Mouse (Mus musculus) hindbrain, postnatal 0 days (tissue): ENCODE results near the gene Ccdc106. TPM values are rescaled to one million over a fixed set of nuclear protein-coding genes. Genes with fewer than 3 reads are reported as not detected.
A peak's percentile ranks its signal among the peaks of the same experiment; 100 is the strongest.

Experiments
- ATAC-seq: fragments of 200-750 bp; cut with Nextera tagmentation; 2 replicates; pipeline ENCODE4 v1.8.0; 2017; ENCODE audit warnings: mild to moderate bottlenecking, moderate TSS enrichment, moderate library complexity
- DNase-seq: peaks from one replicate; pipeline ENCODE4 v3.0.0-alpha.2; 2015; ENCODE audit warnings: low spot score
- H3K27ac ChIP-seq: fragments of 300-500 bp; sonication (generic); 2 replicates; pipeline ENCODE4 v1.5.1; 2014; ENCODE audit warnings: mild to moderate bottlenecking
- H3K27me3 ChIP-seq: fragments of 300-500 bp; sonication (generic); 2 replicates; pipeline ENCODE4 v1.6.1; 2014; ENCODE audit warnings: low read length, mixed read lengths; ENCODE audit not compliant: insufficient read depth
- H3K36me3 ChIP-seq: fragments of 300-500 bp; sonication (generic); 2 replicates; pipeline ENCODE4 v1.6.1; 2014; ENCODE audit warnings: low read length, mixed read lengths; ENCODE audit not compliant: insufficient read depth
- H3K4me1 ChIP-seq: fragments of 300-500 bp; sonication (generic); 2 replicates; pipeline ENCODE4 v1.6.1; 2014; ENCODE audit warnings: antibody characterized with exemption, low read length, mixed read lengths; ENCODE audit not compliant: insufficient read depth
- H3K4me2 ChIP-seq: fragments of 300-500 bp; sonication (generic); 2 replicates; pipeline ENCODE4 v1.6.1; 2014; ENCODE audit warnings: low read depth, mild to moderate bottlenecking, low read length, moderate library complexity, mixed read lengths
- H3K4me3 ChIP-seq: fragments of 300-500 bp; sonication (generic); 2 replicates; pipeline ENCODE4 v1.5.1; 2014; ENCODE audit warnings: low read length
- H3K9ac ChIP-seq: fragments of 300-500 bp; sonication (generic); replicated peaks from 2 replicates; pipeline ENCODE4 v1.6.1; 2014; ENCODE audit warnings: mild to moderate bottlenecking, low read length, moderate library complexity, mixed read lengths
- H3K9me3 ChIP-seq: fragments of 300-500 bp; sonication (generic); 2 replicates; pipeline ENCODE4 v1.6.1; 2016; ENCODE audit warnings: low read length, mixed read lengths
- CTCF ChIP-seq: IDR thresholded peaks from 2 replicates; pipeline ENCODE4 v1.5.1; 2016; ENCODE audit warnings: antibody characterized with exemption, control low read depth, low read depth
- whole genome bisulfite sequencing: fragments of 180-500 bp; shearing (Covaris S2); extraction: QIAGEN DNeasy Blood & Tissue Kit; methylation state at CpG from one replicate; pipeline ENCODE4 v1.1.7; 2014; 5-methylcytosine and 5-hydroxymethylcytosine counted together
- polyA plus RNA-seq: library from polyadenylated mRNA; unstranded; fragments of >200 nt; fragmentation: Nextera tagmentation; extraction: Ambion mirVana; gene quantifications from 2 replicates; pipeline ENCODE4 v1.2.1, GENCODE M21; 2015
- total RNA-seq: library from RNA; depleted of rRNA; stranded (reverse); fragments of >200 nt; gene quantifications from 2 replicates; pipeline ENCODE4 v1.2.3, GENCODE M21; 2014

Ccdc106 gene
- total and polyA plus RNA-seq, 2 experiments from 2014 or later, result 61.6 to 76.5 TPM

DNA sequence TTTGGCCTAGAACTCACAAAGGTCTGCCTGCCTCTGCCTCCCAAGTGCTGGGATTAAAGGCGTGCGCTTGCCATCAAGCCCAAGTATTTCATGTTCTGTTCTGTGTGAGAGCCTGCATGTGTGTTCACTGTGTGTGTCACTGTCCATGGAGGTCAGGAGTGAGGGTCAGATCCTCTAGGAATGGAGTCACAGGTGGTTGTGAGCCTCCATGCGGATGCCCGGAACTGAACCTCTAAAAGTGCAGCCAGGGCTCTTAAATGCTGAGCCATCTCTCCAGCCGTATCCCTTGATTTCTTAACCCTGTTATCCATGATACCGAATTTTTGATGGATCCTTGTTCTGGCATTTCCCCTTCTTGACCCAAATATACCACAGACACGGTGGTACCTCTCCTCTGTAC lies 16.7 kb downstream of the Ccdc106 start:
- H3K27me3 ChIP-seq, result no peaks in the 10 kb centered on the region
- H3K9ac ChIP-seq, result no peak overlapping the region
- peak overlapping the region; percentile 98; the same call in 1 of the 2 replicates for H3K27ac ChIP-seq
- WGBS, result 94% methylated on average over 7 of the region's 7 CpGs
- H3K4me1 ChIP-seq, result peaks cover 7% of the 10 kb centered on the region; the same call in 1 of the 2 replicates
- DNase-seq, result no peak
- H3K36me3 ChIP-seq, result peaks cover 20% of the 10 kb centered on the region
- H3K9me3 ChIP-seq, result no peaks in the 10 kb centered on the region
- no peak overlapping the region; the same call in 1 of the 2 replicates for H3K4me2 ChIP-seq
- no peak for ATAC-seq
- no peak for TF ChIP-seq CTCF
- H3K4me3 ChIP-seq, result 0 out of 2 replicates have a peak overlapping the region, but pooled peaks have one; percentile 64

GRCm38 (mm10) chr7:5037467-5037866 lies 17.1 kb downstream of the Ccdc106 start:
- ATAC-seq, result no peak
- peak overlapping the region; percentile 64 for H3K4me3 ChIP-seq
- no peaks in the 10 kb centered on the region for H3K9me3 ChIP-seq
- 83% methylated on average over 8 of the region's 8 CpGs for WGBS
- peak overlapping the region; percentile 54 for H3K4me2 ChIP-seq
- peak overlapping the region; percentile 80 for H3K9ac ChIP-seq
- H3K36me3 ChIP-seq, result peaks cover 15% of the 10 kb centered on the region
- no peak for TF ChIP-seq CTCF
- DNase-seq, result no peak
- H3K4me1 ChIP-seq, result peaks cover 7% of the 10 kb centered on the region; the same call in 1 of the 2 replicates
- H3K27me3 ChIP-seq, result no peaks in the 10 kb centered on the region
- H3K27ac ChIP-seq, result peak overlapping the region; percentile 98

DNA sequence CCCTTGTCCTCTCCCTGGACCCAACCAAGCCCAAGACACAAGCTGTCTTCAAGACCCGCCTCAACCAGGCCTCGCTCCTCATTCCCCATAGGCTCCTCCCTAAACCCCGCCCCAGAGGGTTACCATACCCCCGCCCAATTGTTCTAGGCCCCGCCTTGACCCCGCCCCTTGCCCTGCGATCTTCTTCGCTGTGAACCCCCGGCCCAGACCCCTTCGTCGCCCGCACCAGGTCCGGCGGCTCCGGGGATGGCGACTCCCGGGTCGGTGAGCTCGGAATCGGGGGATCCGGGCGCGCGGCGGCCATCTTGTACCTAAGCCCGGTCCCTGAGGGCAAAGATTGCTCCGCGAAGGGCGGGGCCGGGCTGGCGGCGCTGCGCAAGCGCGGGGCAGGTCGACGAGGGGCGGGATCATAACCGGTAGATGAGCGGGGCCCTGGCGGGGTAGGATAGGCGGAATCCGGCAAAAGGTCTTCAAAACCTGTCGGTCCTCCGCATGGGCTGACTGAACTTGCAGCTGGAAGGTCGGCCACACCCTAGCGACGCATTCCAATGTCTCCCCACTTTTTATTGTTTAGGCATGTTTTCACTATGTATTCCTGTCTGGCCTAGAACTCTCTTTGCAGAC lies 17.9 kb downstream of the Ccdc106 start, which contains the start of gene Zfp784:
Gene Zfp784, minus strand, starts transcription at position 338 of the 624 bp plus-strand sequence.
- peak within 1 kb of the TSS; percentile 64 for H3K4me3 ChIP-seq
- peak; percentile 96 for ATAC-seq
- no peaks in the 10 kb centered on the region for H3K9me3 ChIP-seq
- no peaks in the 10 kb centered on the region for H3K27me3 ChIP-seq
- peaks cover 7% of the 10 kb centered on the region; the same call in 1 of the 2 replicates for H3K4me1 ChIP-seq
- H3K36me3 ChIP-seq, result peaks cover 9% of the 10 kb centered on the region; the same call in 1 of the 2 replicates
- H3K27ac ChIP-seq, result peak within 1 kb of the TSS; percentile 98
- H3K9ac ChIP-seq, result peak within 1 kb of the TSS; percentile 80
- peak; percentile 96 for DNase-seq
- TF ChIP-seq CTCF, result no peak
- WGBS, result under 1% methylated on average over 48 of the region's 48 CpGs
- H3K4me2 ChIP-seq, result peak within 1 kb of the TSS; percentile 54

- no peak for ATAC-seq
These were observed 18.6 kb downstream of the Ccdc106 start for GRCm38 (mm10) chr7:5038940-5039339.

GRCm38 (mm10) chr7:5044981-5045380 lies 24.6 kb downstream of the Ccdc106 start:
- Histone ChIP-seq H3K36me3 (0 out of 2 replicates have a peak, but pooled peaks cover 4% of the 10 kb centered on the region), H3K4me3 (no peak overlapping the region), H3K9ac (no peak overlapping the region), H3K4me1 (no peaks in the 10 kb centered on the region), H3K4me2 (no peak overlapping the region), H3K27me3 (no peaks in the 10 kb centered on the region), H3K27ac (no peak overlapping the region), H3K9me3 (no peaks in the 10 kb centered on the region)
- DNase-seq (no peak), ATAC-seq (no peak)
- no peak for TF ChIP-seq CTCF
- WGBS, result 86% methylated on average over 2 of the region's 2 CpGs

More at GRCm38 (mm10) chr7:5038940-5039339, 18.6 kb downstream of the Ccdc106 start:
- Histone ChIP-seq H3K27ac (peak overlapping the region; percentile 98; the same call in 1 of the 2 replicates), H3K9ac (peak overlapping the region; percentile 80), H3K4me3 (peak overlapping the region; percentile 64), H3K4me2 (peak overlapping the region; percentile 54), H3K27me3 (no peaks in the 10 kb centered on the region), H3K36me3 (0 out of 2 replicates have a peak, but pooled peaks cover 9% of the 10 kb centered on the region), H3K4me1 (peaks cover 7% of the 10 kb centered on the region; the same call in 1 of the 2 replicates), H3K9me3 (no peaks in the 10 kb centered on the region)
- no peak for TF ChIP-seq CTCF
- WGBS, result 36% methylated on average over 5 of the region's 5 CpGs
- no peak for DNase-seq

DNA sequence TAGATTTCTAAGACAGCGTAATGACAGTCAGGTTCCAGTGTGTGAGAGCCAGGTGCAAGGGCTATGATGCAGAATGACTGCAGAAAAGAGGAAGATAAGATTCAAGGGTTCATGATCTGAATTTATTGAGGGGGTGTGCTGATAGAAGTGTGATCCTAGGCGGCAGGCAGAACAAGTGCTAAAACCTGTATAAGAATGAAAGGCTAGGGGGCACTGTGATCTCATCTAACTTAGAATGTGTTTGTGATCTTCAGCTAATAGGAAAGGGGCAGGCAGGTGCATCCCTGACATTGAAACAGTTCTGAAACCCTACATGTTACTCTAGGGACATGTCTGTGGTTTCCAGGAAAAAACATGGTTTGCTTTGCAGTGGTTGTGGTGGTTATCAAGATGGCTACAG lies 25.8 kb downstream of the Ccdc106 start:
- Histone ChIP-seq H3K27me3 (no peaks in the 10 kb centered on the region), H3K4me1 (0 out of 2 replicates have a peak, but pooled peaks cover 7% of the 10 kb centered on the region), H3K4me2 (no peak overlapping the region), H3K9ac (no peak overlapping the region), H3K27ac (no peak overlapping the region), H3K36me3 (no peaks in the 10 kb centered on the region), H3K9me3 (no peaks in the 10 kb centered on the region), H3K4me3 (no peak overlapping the region)
- DNase-seq (no peak), ATAC-seq (no peak)
- WGBS, result 59% methylated on average over 2 of the region's 2 CpGs
- no peak for TF ChIP-seq CTCF

- H3K36me3 ChIP-seq, result no peaks in the 10 kb centered on the region
- peak; percentile 71 for DNase-seq
These were observed 27.0 kb downstream of the Ccdc106 start for GRCm38 (mm10) chr7:5047313-5047712.

More at GRCm38 (mm10) chr7:5047313-5047712, 27.0 kb downstream of the Ccdc106 start:
- Histone ChIP-seq H3K4me2 (no peak overlapping the region), H3K9me3 (no peaks in the 10 kb centered on the region), H3K27ac (no peak overlapping the region), H3K4me3 (no peak overlapping the region), H3K4me1 (0 out of 2 replicates have a peak, but pooled peaks cover 7% of the 10 kb centered on the region), H3K9ac (no peak overlapping the region), H3K27me3 (no peaks in the 10 kb centered on the region)
- WGBS, result 28% methylated on average over 2 of the region's 2 CpGs
- peak; percentile 51 for TF ChIP-seq CTCF
- no peak for ATAC-seq
